Mouse (Mus musculus) liver, embryonic 16.5 days (tissue): Measurements from ENCODE around the gene Cyp3a57. TPM values are rescaled to one million over a fixed set of nuclear protein-coding genes. Genes with fewer than 3 reads are reported as not detected.
A peak's percentile ranks its signal among the peaks of the same experiment; 100 is the strongest.
"Not testable (repeated sequence)": the region's sequence is repeated elsewhere in the genome, so short reads cannot be mapped to it uniquely, and the experiment has no call there.

ENCODE experiments used
- ATAC-seq: fragments of 200-750 bp; cut with Nextera tagmentation; 2 replicates; pipeline ENCODE4 v1.8.0; 2017; ENCODE audit warnings: low read depth, mild to moderate bottlenecking, moderate number of reproducible peaks, moderate library complexity
- H3K27ac ChIP-seq: fragments of 300-500 bp; sonication (generic); 2 replicates; pipeline ENCODE4 v1.5.1; 2014; ENCODE audit warnings: mild to moderate bottlenecking, low read length
- H3K27me3 ChIP-seq: fragments of 300-500 bp; sonication (generic); 2 replicates; pipeline ENCODE4 v1.6.1; 2014; ENCODE audit warnings: low read depth, low read length, mixed read lengths; ENCODE audit not compliant: control insufficient read depth, insufficient read depth
- H3K36me3 ChIP-seq: fragments of 300-500 bp; sonication (generic); 2 replicates; pipeline ENCODE4 v1.6.1; 2014; ENCODE audit warnings: mild to moderate bottlenecking; ENCODE audit not compliant: control insufficient read depth, insufficient read depth
- H3K4me1 ChIP-seq: fragments of 300-500 bp; sonication (generic); 2 replicates; pipeline ENCODE4 v1.6.1; 2014; ENCODE audit warnings: low read depth, low read length, mixed read lengths; ENCODE audit not compliant: control insufficient read depth
- H3K4me2 ChIP-seq: fragments of 300-500 bp; sonication (generic); 2 replicates; pipeline ENCODE4 v1.6.1; 2014; ENCODE audit warnings: low read depth, low read length, mixed read lengths
- H3K4me3 ChIP-seq: fragments of 300-500 bp; sonication (generic); 2 replicates; pipeline ENCODE4 v1.5.1; 2014; ENCODE audit warnings: low read depth, mild to moderate bottlenecking, low read length
- H3K9ac ChIP-seq: fragments of 300-500 bp; sonication (generic); 2 replicates; pipeline ENCODE4 v1.6.1; 2014; ENCODE audit warnings: low read depth, low read length
- H3K9me3 ChIP-seq: fragments of 300-500 bp; sonication (generic); replicated peaks from 2 replicates; pipeline ENCODE4 v1.6.1; 2016; ENCODE audit warnings: low read length; ENCODE audit not compliant: control insufficient read depth
- WGBS: fragments of 180-500 bp; shearing (Covaris S2); extraction: QIAGEN DNeasy Blood & Tissue Kit; methylation state at CpG from one replicate; pipeline ENCODE4 v1.1.7; 2014; ENCODE audit not compliant: insufficient replicate concordance; 5-methylcytosine and 5-hydroxymethylcytosine counted together
- polyA plus RNA-seq: library from polyadenylated mRNA; unstranded; fragments of >200 nt; fragmentation: Nextera tagmentation; extraction: Ambion mirVana; gene quantifications from 2 replicates; pipeline ENCODE4 v1.2.1, GENCODE M21; 2015

The Cyp3a57 gene
- polyA plus RNA-seq, 1 experiment from 2014 or later = 0.13 TPM

DNA sequence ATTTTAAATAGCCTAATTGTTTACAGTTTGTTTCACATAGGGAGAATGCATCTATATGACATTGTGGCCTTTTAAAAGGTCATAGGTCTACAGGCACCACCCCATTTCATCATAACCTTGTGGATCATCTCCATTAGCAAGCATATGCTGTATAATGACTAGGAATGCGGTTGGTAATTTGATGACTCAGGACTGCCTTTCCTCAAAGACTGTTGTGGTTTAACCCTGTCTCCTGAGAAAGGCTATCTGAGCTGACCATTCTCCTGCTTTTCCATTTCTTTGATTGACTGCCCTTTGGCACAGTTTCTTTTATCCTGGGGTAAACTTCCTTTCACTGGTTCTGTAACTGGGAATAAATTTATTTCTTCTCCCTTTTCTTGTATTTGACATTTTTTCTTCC, 8.0 kb downstream of the Cyp3a57 start:
- no peak overlapping the region for H3K4me2 ChIP-seq
- no peak for ATAC-seq

DNA sequence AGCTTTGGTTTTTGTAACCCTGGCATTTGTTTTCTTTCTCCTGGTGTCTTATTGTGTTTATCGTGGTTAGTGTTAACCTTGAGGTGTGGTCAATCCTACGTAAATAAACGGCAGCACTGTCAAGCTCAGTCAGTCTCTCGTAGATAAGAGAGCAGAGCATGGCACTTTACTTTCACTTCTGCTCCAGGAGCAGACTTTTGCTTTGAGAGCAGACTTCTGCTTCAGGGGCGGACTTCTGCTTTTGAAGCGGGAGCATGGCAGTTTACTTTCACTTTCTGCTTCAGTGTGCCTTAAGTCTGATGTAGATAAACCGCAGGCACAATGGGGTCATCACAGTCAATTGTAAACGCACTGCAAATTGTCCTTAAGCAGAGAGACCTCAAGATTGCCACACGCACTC, 70.3 kb downstream of the Cyp3a57 start:
- H3K27ac ChIP-seq, H3K27me3 ChIP-seq, H3K4me2 ChIP-seq, H3K4me3 ChIP-seq, H3K4me1 ChIP-seq, ATAC-seq, H3K9ac ChIP-seq, H3K9me3 ChIP-seq, H3K36me3 ChIP-seq: not testable (repeated sequence)
- 60% methylated on average over 9 of the region's 9 CpGs for WGBS

More for the DNA sequence above, 8.0 kb downstream of the Cyp3a57 start:
- no peaks in the 10 kb centered on the region for H3K9me3 ChIP-seq
- no peaks in the 10 kb centered on the region for H3K36me3 ChIP-seq
- H3K4me3 ChIP-seq = no peak overlapping the region
- H3K4me1 ChIP-seq = no peaks in the 10 kb centered on the region
- H3K9ac ChIP-seq = no peak overlapping the region
- WGBS = 66% methylated on average over 1 of the region's 1 CpGs
- no peak overlapping the region for H3K27ac ChIP-seq
- H3K27me3 ChIP-seq = no peaks in the 10 kb centered on the region

DNA sequence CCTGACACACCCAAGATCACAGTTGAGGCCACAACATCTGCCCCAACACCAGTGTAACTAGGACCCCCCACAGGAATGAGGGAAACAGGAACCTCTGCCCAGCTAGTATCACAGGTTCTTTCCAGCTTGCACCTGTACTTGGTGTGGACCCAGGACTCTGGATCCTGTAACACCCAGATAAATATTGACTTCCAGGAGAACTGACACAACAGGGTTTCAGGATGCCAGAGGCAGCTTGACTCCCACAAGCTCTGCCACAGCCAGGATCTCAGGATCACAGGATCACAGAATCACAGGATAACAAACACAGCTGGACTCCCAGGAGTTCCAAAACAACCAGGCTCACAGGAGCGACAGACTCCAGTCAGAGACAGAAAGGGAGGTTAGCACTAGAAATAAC, 77.2 kb downstream of the Cyp3a57 start:
- 0 out of 2 replicates have a peak, but pooled peaks have one; percentile 27 for ATAC-seq
- Histone ChIP-seq H3K9me3 (no peaks in the 10 kb centered on the region), H3K9ac (no peak overlapping the region), H3K27ac (no peak overlapping the region), H3K27me3 (no peaks in the 10 kb centered on the region), H3K36me3 (no peaks in the 10 kb centered on the region), H3K4me1 (no peaks in the 10 kb centered on the region), H3K4me2 (no peak overlapping the region), H3K4me3 (no peak overlapping the region)
- 60% methylated on average over 1 of the region's 1 CpGs for WGBS

DNA sequence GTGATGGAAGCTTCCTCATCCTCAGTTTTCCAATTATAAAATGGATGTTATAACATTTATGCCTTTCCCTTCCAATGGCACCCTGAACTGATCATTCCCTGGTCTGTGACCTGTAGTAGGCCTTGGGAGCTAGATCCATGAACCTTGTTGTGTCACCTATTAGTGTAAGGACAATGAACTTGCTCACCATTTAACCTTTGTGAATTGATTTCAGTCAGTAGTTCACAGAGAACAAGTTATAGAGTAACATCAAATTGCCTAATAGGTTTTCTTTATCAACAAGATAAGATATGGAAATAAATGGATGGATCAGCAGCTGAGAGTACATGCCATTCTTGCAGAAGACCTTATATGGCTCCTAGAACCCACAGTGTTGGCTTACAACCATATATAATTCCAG, 85.9 kb downstream of the Cyp3a57 start:
- ATAC-seq = peak; percentile 54; the same call in 1 of the 2 replicates
- no peaks in the 10 kb centered on the region for H3K27me3 ChIP-seq
- H3K9ac ChIP-seq = no peak overlapping the region
- no peak overlapping the region for H3K27ac ChIP-seq
- no peaks in the 10 kb centered on the region for H3K4me1 ChIP-seq
- no peak overlapping the region for H3K4me3 ChIP-seq
- H3K9me3 ChIP-seq = no peaks in the 10 kb centered on the region
- no peaks in the 10 kb centered on the region for H3K36me3 ChIP-seq
- no peak overlapping the region for H3K4me2 ChIP-seq

DNA sequence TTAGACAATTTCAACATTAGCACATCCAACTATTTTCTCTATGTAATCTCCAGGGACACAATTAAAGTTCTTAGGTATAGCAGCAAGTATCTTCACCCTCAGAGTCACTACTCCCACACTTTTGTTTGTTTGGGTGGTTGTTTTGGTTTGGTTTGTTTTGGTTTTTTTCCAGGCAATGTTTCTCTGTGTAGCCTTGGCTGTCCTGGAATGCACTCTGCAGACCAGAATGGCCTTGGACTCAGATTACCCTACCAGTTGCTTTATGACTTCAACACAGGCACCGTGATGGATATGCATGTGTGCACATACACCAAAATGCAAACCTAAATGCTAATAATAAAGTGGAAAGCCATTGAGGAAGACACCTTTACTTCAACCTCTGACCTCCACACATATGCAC, 88.6 kb downstream of the Cyp3a57 start:
- Histone ChIP-seq H3K27me3 (no peaks in the 10 kb centered on the region), H3K4me1 (no peaks in the 10 kb centered on the region), H3K4me2 (no peak overlapping the region), H3K4me3 (no peak overlapping the region), H3K27ac (no peak overlapping the region), H3K9me3 (no peaks in the 10 kb centered on the region), H3K36me3 (no peaks in the 10 kb centered on the region), H3K9ac (no peak overlapping the region)
- WGBS = 48% methylated on average over 1 of the region's 1 CpGs
- no peak for ATAC-seq

Other genes starting within 250 kb of the Cyp3a57 start
- gene Arpc1b, start 231.1 kb upstream of the Cyp3a57 start, polyA plus RNA-seq = 164 and 166 TPM in 2 replicates
- 33.6 and 36.3 TPM in 2 replicates for gene Pdap1, start 205.0 kb upstream of the Cyp3a57 start, polyA plus RNA-seq
- 111 and 125 TPM in 2 replicates for gene Bud31, start 204.9 kb upstream of the Cyp3a57 start, polyA plus RNA-seq
- 7.3 and 7.8 TPM in 2 replicates for gene Ptcd1, start 178.2 kb upstream of the Cyp3a57 start, polyA plus RNA-seq
- gene Cpsf4, start 178.1 kb upstream of the Cyp3a57 start, polyA plus RNA-seq = 22.7 and 24.0 TPM in 2 replicates
- gene Atp5j2, start 153.2 kb upstream of the Cyp3a57 start, polyA plus RNA-seq = 454 and 484 TPM in 2 replicates
- gene Zkscan14, start 143.4 kb upstream of the Cyp3a57 start, polyA plus RNA-seq = 6.9 and 7.9 TPM in 2 replicates
- 3.8 and 4.3 TPM in 2 replicates for gene Zkscan5, start 140.7 kb upstream of the Cyp3a57 start, polyA plus RNA-seq
- 18.8 and 19.3 TPM in 2 replicates for gene Zfp655, start 113.6 kb upstream of the Cyp3a57 start, polyA plus RNA-seq
- gene Zscan25, start 64.8 kb upstream of the Cyp3a57 start, polyA plus RNA-seq = 0.14 and 0.22 TPM in 2 replicates
- 7.6 and 7.9 TPM in 2 replicates for gene Cyp3a16, start 124.4 kb downstream of the Cyp3a57 start, polyA plus RNA-seq
- not detected in 2 replicates for gene Cyp3a41b, start 239.5 kb downstream of the Cyp3a57 start, polyA plus RNA-seq